Mouse (Mus musculus) lung, embryonic 16.5 days (tissue): ENCODE data around the gene Pknox2. TPM values are rescaled to one million over a fixed set of nuclear protein-coding genes. Genes with fewer than 3 reads are reported as not detected.

ENCODE experiments used
- ATAC-seq: fragments of 200-750 bp; cut with Nextera tagmentation; 2 replicates; pipeline ENCODE4 v1.8.0; 2017; ENCODE audit warnings: low read depth, mild to moderate bottlenecking, moderate library complexity
- H3K27ac ChIP-seq: fragments of 300-500 bp; sonication (generic); 2 replicates; pipeline ENCODE4 v1.5.1; 2014; ENCODE audit warnings: mild to moderate bottlenecking, control low read depth, low read length
- H3K27me3 ChIP-seq: fragments of 300-500 bp; sonication (generic); 2 replicates; pipeline ENCODE4 v1.6.1; 2014; ENCODE audit warnings: low read depth, low read length, mixed read lengths; ENCODE audit not compliant: control insufficient read depth, insufficient read depth
- H3K36me3 ChIP-seq: fragments of 300-500 bp; sonication (generic); 2 replicates; pipeline ENCODE4 v1.6.1; 2014; ENCODE audit warnings: low read length; ENCODE audit not compliant: control insufficient read depth, insufficient read depth
- H3K4me1 ChIP-seq: fragments of 300-500 bp; sonication (generic); replicated peaks from 2 replicates; pipeline ENCODE4 v1.6.1; 2014; ENCODE audit warnings: low read length, mixed read lengths; ENCODE audit not compliant: control insufficient read depth, insufficient read depth
- H3K4me2 ChIP-seq: fragments of 300-500 bp; sonication (generic); 2 replicates; pipeline ENCODE4 v1.6.1; 2014; ENCODE audit warnings: low read depth, low read length, control low read depth
- H3K4me3 ChIP-seq: fragments of 300-500 bp; sonication (generic); 2 replicates; pipeline ENCODE4 v1.5.1; 2014; ENCODE audit warnings: mild to moderate bottlenecking, low read length, control low read depth
- H3K9ac ChIP-seq: fragments of 300-500 bp; sonication (generic); 2 replicates; pipeline ENCODE4 v1.6.1; 2014; ENCODE audit warnings: low read length, control low read depth
- H3K9me3 ChIP-seq: fragments of 300-500 bp; sonication (generic); 2 replicates; pipeline ENCODE4 v1.6.1; 2016; ENCODE audit warnings: low read length; ENCODE audit not compliant: control insufficient read depth
- WGBS: fragments of 180-500 bp; shearing (Covaris S2); extraction: QIAGEN DNeasy Blood & Tissue Kit; methylation state at CpG from one replicate; pipeline ENCODE4 v1.1.7; 2014; 5-methylcytosine and 5-hydroxymethylcytosine counted together
- polyA plus RNA-seq: library from polyadenylated mRNA; unstranded; fragments of >200 nt; fragmentation: Nextera tagmentation; extraction: Ambion mirVana; gene quantifications from 2 replicates; pipeline ENCODE4 v1.2.1, GENCODE M21; 2015

Gene Pknox2
- polyA plus RNA-seq, 1 experiment from 2014 or later = 12.8 TPM

- Histone ChIP-seq H3K4me1 (peaks cover 4% of the 10 kb centered on the region), H3K4me3 (no peak overlapping the region), H3K27me3 (no peaks in the 10 kb centered on the region), H3K4me2 (no peak overlapping the region), H3K9ac (no peak overlapping the region), H3K27ac (no peak overlapping the region), H3K36me3 (no peaks in the 10 kb centered on the region), H3K9me3 (no peaks in the 10 kb centered on the region)
- ATAC-seq = no peak
- WGBS = 69% methylated on average over 11 of the region's 11 CpGs
Measured at GRCm38 (mm10) chr9:37094230-37094990, 52.8 kb downstream of the Pknox2 start.

- Histone ChIP-seq H3K36me3 (no peaks in the 10 kb centered on the region), H3K9ac (no peak overlapping the region), H3K4me1 (peaks cover 4% of the 10 kb centered on the region), H3K9me3 (no peaks in the 10 kb centered on the region), H3K27me3 (no peaks in the 10 kb centered on the region), H3K27ac (no peak overlapping the region), H3K4me3 (no peak overlapping the region), H3K4me2 (no peak overlapping the region)
- ATAC-seq = no peak
- WGBS = 6% methylated on average over 5 of the region's 5 CpGs
Measured at GRCm38 (mm10) chr9:37093086-37093485, 54.1 kb downstream of the Pknox2 start.

DNA sequence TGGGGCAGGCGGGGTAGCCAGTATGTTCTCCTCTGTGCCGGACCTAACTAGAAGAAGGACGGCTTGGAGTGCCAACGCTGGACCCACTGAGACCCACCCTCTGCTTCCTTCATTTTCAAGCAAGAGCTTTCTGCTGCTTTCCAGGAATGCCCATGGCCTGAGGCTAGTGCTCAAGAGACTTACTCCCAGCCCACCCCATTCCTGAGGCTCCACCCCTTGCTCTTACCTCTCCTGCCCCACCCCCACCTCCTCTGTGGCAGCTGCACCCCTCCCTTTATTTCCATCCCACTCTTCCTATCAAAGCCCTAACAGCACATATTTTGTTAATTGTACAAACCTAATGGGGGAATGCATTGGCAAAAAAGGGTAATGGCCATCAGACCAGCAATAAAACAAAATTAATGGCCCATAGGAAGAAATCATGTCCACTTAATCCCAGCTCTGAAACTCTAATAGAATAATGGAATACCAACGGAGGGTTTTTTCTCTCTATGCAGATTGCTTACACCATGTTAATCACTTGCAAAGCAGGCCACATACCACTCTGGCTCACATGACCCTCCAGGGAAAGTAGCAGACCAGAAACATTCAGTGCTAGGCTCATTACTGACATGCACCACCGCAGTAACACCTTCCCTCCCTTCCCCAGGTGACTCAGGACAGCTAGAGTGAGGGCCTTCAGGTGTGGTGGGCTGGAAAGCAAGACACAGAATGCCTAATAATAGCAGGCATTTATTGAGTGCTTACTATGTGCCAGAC is 57.1 kb downstream of the Pknox2 start:
- Histone ChIP-seq H3K9me3 (no peaks in the 10 kb centered on the region), H3K4me1 (peaks cover 9% of the 10 kb centered on the region), H3K36me3 (no peaks in the 10 kb centered on the region), H3K27ac (no peak overlapping the region), H3K9ac (no peak overlapping the region), H3K4me3 (no peak overlapping the region), H3K4me2 (no peak overlapping the region), H3K27me3 (no peaks in the 10 kb centered on the region)
- 71% methylated on average over 6 of the region's 6 CpGs for WGBS
- ATAC-seq = no peak

DNA sequence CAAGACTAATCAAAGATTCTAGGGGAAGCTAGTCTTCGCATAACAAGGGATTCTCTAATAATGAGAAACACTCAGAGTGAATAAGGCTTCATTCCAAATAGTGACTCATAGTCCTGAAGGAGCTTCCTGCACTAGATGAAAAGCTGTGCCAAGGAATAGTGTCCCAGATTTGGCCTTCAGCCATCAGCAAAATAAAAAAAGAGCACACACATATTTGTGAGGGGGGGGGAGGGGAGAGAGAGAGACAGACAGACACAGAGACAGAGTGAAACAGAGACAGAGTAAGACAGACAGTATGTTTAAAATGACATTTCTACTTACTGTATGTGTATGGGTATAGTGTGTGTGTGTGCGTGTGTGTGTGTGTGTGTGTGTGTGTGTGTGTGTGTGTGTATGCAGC is 61.8 kb downstream of the Pknox2 start:
- H3K9me3 ChIP-seq = no peaks in the 10 kb centered on the region
- no peaks in the 10 kb centered on the region for H3K27me3 ChIP-seq
- H3K27ac ChIP-seq = no peak overlapping the region
- peak; percentile 80 for ATAC-seq
- no peak overlapping the region for H3K4me2 ChIP-seq
- no peaks in the 10 kb centered on the region for H3K36me3 ChIP-seq
- no peak overlapping the region for H3K9ac ChIP-seq
- peaks cover 6% of the 10 kb centered on the region for H3K4me1 ChIP-seq
- no peak overlapping the region for H3K4me3 ChIP-seq
- 53% methylated on average over 2 of the region's 2 CpGs for WGBS

- Histone ChIP-seq H3K9ac (no peak overlapping the region), H3K27me3 (no peaks in the 10 kb centered on the region), H3K27ac (no peak overlapping the region), H3K36me3 (no peaks in the 10 kb centered on the region), H3K4me2 (no peak overlapping the region), H3K4me1 (peaks cover 6% of the 10 kb centered on the region), H3K9me3 (no peaks in the 10 kb centered on the region), H3K4me3 (no peak overlapping the region)
- ATAC-seq = no peak
- WGBS = 90% methylated on average over 10 of the region's 10 CpGs
Measured at GRCm38 (mm10) chr9:37082246-37082645, 65.0 kb downstream of the Pknox2 start.

GRCm38 (mm10) chr9:37080309-37080708 is 66.9 kb downstream of the Pknox2 start:
- Histone ChIP-seq H3K27ac (no peak overlapping the region), H3K36me3 (no peaks in the 10 kb centered on the region), H3K4me1 (peaks cover 3% of the 10 kb centered on the region), H3K27me3 (no peaks in the 10 kb centered on the region), H3K9ac (no peak overlapping the region), H3K4me2 (no peak overlapping the region), H3K4me3 (no peak overlapping the region), H3K9me3 (no peaks in the 10 kb centered on the region)
- 75% methylated on average over 6 of the region's 6 CpGs for WGBS
- ATAC-seq = no peak

DNA sequence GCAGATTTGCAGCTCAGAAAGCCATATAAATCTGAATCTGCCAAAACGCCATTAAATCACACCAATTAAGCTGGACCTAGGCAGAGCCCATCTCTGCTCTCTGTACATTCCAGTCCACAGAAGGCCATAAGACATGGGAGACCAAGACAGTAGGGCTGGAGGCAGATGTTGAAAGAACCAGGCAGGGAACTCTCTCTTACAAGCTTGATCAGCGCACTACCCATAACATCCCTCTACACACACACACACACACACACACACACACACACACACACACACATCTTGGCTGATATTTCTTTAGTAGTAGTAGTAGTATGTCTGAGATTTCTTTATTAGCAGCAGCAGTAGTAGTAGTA is 70.2 kb downstream of the Pknox2 start:
- WGBS = 68% methylated on average over 2 of the region's 2 CpGs
- ATAC-seq = peak; percentile 37; the same call in 1 of the 2 replicates

DNA sequence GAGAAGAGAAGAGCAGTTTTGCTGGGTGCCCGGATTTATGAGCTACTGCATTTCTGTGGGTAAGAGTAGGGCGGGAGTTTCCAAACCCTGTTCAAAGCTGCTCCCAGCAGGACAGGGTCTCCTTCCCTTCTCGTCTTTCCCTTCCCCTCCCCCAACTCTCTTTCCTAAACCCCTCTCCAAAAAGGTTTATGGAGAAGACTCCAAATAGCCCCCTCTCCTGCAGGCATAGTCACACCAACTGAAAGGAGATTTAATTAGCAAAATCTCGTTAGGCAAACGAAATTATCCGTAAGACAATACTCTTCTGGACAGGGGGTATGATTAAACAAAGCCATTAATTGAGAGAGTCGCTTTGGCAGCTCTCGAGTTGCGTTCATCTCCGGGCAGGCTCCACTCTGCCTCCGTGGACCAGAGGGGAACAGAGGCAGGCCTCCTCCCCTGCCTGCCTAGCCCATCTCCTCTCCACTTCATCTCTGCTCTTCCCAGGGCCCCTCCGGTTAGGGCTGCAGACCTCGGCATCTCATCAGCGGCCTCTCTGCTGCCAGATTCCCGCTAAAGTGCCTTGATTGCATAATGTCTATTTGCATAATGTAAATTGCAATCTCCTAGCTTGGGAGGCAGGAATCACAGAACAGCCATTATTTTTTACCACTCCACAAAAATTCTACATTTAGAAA is 70.7 kb downstream of the Pknox2 start:
- 12% methylated on average over 15 of the region's 15 CpGs for WGBS
- H3K27ac ChIP-seq = 0 out of 2 replicates have a peak overlapping the region, but pooled peaks have one; percentile 34
- no peak overlapping the region for H3K9ac ChIP-seq
- H3K27me3 ChIP-seq = no peaks in the 10 kb centered on the region
- H3K4me1 ChIP-seq = no peaks in the 10 kb centered on the region; the same call in 1 of the 2 replicates
- no peak overlapping the region for H3K4me3 ChIP-seq
- no peaks in the 10 kb centered on the region for H3K36me3 ChIP-seq
- no peaks in the 10 kb centered on the region for H3K9me3 ChIP-seq
- ATAC-seq = peak; percentile 77
- no peak overlapping the region for H3K4me2 ChIP-seq

More for the DNA sequence above, 70.2 kb downstream of the Pknox2 start:
- Histone ChIP-seq H3K4me1 (no peaks in the 10 kb centered on the region; the same call in 1 of the 2 replicates), H3K36me3 (no peaks in the 10 kb centered on the region), H3K4me3 (no peak overlapping the region), H3K9me3 (no peaks in the 10 kb centered on the region), H3K27me3 (no peaks in the 10 kb centered on the region), H3K27ac (0 out of 2 replicates have a peak overlapping the region, but pooled peaks have one; percentile 34), H3K9ac (no peak overlapping the region), H3K4me2 (no peak overlapping the region)

DNA sequence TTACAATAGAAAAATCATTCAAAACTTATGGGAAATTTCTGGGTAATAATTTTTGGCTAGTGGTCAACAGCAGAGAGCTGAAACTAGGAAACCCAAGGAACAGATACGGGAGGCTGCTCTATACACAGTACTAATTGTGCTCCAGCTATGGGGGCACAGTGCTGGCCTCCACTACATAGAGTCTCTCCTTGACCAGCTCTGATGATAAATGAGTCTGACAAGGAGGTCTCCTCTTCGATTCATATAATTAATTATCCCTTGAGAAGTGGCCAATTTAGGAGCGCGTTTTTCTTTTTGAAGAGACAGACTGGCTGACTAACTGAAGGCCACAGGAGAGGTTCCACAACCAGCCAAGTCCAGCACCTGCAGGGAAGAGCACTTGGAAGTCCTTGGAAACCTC is 71.3 kb downstream of the Pknox2 start:
- H3K27me3 ChIP-seq = no peaks in the 10 kb centered on the region

More for the DNA sequence above, 71.3 kb downstream of the Pknox2 start:
- H3K4me2 ChIP-seq = no peak overlapping the region
- H3K4me1 ChIP-seq = no peaks in the 10 kb centered on the region; the same call in 1 of the 2 replicates
- WGBS = 48% methylated on average over 4 of the region's 4 CpGs
- H3K4me3 ChIP-seq = no peak overlapping the region
- no peak for ATAC-seq
- no peaks in the 10 kb centered on the region for H3K36me3 ChIP-seq
- no peak overlapping the region for H3K9ac ChIP-seq
- no peak overlapping the region for H3K27ac ChIP-seq
- H3K9me3 ChIP-seq = no peaks in the 10 kb centered on the region
